Mouse (Mus musculus) mature B cell (primary cell): ENCODE data around the gene Rasl12.

Experiments used
- in situ Hi-C: fragments of 300-500 bp; cut with MboI; formaldehyde crosslinking; loops from 2 replicates; pipeline ENCODE4 v1.14.3; 2019

The Rasl12 gene

DNA sequence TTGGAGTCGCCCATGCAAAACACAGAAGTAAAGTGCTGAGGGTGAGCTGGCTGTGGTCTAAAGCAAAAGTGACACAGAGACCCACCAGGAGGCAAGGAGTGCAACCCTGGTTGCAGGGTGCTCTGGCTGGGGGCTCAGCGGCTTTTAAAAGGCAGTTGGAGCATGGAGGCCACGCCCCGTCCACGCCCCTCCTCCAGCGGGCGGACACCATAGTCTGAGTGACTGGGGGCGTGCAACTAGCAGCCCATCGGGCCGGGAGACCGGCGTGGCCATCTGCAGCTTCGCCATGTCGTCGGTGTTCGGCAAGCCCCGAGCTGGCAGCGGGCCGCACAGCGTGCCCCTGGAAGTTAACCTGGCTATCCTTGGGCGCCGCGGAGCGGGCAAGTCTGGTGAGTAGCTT lies at the start of gene Rasl12:
Rasl12 (plus strand) TSS at position 228 of the 400 bp plus-strand sequence.
- in situ Hi-C loops: no loop called here

- in situ Hi-C loops: no loop called here
Observed at GRCm38 (mm10) chr9:65353251-65353650, 45.1 kb upstream of the Rasl12 start.

DNA sequence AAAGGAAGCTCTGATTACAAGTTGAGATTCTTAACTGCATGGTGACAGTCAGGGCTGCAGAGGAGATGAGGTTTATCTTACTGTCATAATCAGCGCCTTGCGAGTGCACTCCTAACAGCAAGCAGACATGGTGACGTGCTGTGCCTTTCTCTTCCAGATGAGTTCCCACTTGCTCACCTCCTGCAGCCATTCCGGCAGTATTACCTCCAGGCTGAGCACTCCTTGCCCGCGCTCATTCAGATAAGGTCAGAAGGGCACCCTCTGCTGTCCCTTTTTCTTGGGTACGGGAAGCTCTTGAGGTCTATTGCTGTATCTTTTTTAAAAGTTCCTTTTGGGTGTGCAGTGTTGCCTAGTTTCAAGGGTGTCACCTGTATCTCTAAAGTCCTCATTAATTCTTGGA lies 41.7 kb upstream of the Rasl12 start:
- in situ Hi-C loops: no loop called here

DNA sequence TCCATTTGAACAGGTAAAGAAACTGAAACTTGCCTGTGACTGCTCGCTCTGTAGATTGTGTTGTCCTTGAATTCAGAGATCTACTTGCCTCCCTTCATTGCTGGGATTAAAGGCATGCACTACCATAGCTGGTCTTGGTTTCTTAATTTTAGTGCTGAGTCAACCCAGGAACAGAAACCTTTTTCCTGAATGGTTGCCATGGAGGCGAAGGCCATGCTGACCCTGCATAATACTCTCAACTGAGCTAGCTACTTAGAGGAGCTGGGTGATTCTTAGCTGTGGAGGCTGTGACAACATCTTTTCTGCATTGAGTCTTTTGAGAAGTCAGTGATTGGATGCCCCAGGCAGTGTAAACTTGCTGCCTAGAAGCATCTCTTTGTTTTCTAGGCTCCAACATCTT lies 41.3 kb upstream of the Rasl12 start:
- in situ Hi-C loops: no loop called here

GRCm38 (mm10) chr9:65358956-65359480 lies 39.3 kb upstream of the Rasl12 start:
- in situ Hi-C loops: no loop called here

DNA sequence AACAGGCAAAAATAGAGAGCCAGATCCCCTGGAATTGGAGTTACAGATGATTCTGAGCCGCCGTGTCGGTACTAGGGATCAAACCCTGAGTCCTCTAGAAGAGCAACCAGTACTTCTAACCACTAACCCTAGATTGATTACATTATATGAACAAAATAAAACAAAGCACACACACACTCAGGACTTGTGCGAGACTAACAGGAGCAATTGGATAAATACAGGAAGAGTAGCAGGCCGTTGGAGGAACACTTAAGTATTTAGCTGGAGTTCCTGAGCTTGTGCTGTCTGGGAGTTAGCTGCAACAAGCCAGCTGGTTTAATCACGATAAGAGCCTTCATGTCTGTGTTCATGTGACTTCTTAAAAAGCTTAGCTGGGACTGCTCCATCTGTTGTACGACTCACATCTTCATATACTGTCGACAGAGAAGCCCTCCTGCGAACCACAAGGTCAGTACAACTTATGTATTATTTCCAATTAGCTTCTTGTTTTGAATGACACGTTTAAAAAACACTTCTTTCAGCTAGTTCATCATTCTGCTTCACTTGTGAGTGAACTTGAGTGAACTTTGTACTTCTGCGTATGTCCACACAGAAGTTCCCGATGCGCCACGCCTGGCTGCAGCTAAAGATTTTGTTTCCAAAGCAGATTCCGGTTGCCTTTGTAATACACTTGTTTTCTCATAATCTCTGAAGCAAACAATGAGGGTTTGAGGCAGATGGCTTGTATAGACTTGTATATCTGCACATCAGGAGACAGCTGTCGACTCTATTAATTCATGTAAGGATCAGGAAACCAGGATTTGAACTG lies 37.5 kb upstream of the Rasl12 start, which contains the start of gene Ubap1l:
Ubap1l (plus strand) TSS at position 401 of the 808 bp plus-strand sequence.
- in situ Hi-C loops: no loop called here

DNA sequence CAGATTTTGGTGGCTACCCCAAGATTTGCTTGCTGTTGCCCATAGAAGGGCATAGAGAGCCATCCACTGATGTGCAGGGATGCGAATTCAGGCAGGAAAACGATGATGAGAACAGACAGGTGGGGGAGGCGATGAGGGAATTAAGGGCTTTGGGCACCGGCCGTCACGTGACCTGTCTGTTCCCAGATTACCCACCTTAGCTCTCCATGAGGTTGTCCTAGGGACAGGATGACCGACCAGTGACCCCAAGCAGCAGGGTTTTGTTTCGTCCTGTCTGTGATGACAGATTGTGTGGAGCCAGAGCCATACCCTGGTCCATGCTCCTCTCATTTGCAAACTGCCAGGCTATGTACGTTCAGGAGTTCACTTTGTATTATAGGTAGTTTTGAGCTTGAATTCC lies 34.6 kb upstream of the Rasl12 start:
- in situ Hi-C loops: no loop called here

GRCm38 (mm10) chr9:65365721-65366120 lies 32.6 kb upstream of the Rasl12 start:
- in situ Hi-C loops: no loop called here

- in situ Hi-C loops: no loop called here
Observed at GRCm38 (mm10) chr9:65371756-65372155, 26.6 kb upstream of the Rasl12 start.

DNA sequence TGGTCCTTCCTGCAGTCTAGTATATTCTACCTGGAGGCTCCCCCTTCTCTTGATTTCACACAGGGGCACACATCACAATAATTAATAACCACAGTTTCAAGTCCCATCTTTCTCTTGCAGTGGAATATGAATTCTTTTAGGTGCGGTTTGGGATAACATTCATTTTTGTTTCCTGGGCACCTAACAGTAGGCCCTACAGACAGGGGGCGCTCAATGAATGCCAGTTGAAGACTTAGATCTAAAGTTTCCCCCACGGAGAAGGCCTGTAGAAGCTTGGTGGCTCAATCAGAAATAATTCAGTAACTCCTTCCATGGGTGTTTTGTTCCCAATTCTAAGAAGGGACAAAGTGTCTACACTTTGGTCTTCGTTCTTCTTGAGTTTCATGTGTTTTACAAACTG lies 25.9 kb upstream of the Rasl12 start:
- in situ Hi-C loops: no loop called here

GRCm38 (mm10) chr9:65374468-65375162 lies 23.7 kb upstream of the Rasl12 start:
- in situ Hi-C loops: no loop called here

DNA sequence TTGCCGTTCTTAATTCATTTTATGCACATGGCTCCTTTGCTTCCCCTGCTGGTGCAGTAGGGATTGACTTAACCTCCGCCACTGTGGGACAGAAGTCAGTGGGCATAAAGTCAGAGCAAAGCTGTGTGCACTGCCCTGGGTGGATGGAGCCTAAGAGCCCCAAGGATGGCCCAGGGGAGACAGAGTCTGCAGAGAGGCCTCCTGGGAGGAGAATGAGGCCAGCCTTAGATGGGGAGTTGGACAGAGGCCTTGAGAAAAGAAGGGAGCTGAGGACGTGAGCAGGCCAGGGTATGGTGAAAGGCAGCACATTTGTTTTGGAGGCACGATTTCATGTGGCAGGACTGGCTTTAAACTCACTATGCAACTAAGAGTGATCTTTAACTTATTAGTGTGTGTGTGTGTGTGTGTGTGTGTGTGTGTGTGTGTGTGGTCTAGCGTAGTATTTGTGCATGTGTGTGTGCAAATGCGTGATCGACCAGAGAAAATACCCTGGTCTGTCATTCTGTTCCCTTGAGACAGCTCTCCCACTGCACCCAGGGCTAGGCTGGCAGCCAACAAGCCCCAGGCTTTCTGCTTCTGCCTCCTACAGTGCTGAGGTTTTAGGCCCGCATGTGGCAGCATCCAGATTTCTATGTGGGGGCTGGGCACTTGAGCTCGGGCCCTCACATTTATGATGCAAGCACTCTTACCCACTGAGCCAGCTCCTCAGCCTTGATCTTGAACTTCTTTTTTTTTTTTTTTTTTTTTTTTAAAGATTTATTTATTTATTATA lies 23.0 kb upstream of the Rasl12 start:
- in situ Hi-C loops: no loop called here

DNA sequence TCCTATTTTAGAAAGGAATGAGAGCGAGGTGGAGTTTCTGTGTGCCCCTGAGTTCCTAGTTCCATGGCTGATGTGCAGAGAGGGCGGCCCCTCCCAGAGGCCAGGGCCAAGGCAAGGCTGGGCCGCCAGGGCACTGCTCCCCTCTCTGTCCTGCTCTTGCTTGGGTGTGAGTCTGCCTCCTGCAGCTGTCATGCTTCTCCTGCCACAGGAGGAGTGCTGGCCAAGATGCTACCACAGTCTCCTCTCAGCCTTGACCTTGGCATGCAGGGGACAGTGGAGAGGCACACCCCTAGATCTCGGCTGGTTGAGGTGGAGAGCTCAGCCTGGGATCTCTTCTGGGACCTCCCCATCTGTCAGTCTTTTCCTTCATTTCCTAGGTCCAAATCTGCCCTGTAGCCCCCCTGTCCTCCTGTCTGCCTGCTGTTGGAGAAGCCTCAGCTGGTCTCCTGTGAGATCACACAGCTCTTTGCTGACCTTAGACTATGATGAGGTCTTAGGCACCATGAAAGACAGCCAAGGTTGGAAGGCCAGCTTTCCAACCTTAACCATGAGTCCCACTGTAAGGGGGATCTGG lies 17.2 kb upstream of the Rasl12 start:
- in situ Hi-C loops: no loop called here

DNA sequence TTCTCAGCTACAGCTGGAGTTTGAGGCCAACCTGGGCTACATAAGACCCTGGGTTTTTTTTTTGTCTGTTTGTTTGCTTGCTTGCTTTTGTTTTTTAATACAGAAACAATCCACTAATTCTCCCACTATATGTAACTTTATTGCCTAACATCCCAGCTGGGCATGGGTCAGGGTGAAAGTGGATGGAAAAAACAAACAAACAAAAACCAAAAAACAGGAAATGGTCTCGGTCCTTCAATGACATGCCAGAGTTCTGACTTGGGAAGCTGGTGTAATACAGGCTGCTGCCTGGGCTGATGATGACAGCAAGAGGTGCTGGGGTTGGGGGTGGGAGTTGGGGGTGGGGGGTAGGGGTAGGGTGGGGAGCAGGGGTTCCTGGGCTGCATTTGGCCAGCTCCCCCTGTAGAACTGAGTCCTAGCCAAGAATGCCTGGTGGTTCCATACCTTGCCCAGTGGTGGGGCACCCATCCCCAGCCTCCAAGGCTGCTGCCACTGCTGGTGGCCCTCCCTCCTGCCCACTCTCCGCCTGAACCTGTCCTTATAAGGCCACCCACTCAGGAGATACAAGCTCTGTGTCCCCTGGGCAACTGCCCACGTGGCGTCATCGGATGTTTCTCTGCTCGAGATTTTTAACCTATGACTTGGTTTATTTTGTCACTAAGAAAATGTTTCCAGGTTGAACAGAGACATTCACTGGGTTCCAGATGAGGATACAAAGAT lies 16.1 kb upstream of the Rasl12 start:
- in situ Hi-C loops: no loop called here

GRCm38 (mm10) chr9:65382751-65383097 lies 15.6 kb upstream of the Rasl12 start:
- in situ Hi-C loops: no loop called here

DNA sequence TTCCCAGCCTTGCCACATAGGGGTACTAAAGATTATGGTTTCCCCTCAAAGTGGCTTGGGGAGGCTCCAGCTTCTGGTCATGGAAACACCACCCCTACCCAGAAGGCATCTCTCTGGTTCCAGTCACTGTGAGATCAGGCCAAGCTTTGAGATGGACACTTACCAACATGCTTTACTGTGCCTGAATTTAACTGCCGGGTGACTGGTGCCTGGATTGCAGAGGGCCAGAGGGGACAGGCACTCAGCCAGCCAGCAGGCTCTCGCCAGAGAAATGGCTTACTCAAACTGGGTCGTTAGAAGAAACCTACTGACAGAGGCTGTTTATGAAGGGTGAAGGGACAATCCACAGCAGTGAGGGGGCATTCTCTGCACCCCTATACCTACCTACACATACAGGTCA lies 14.0 kb upstream of the Rasl12 start:
- in situ Hi-C loops: no loop called here

GRCm38 (mm10) chr9:65386373-65387140 lies 11.7 kb upstream of the Rasl12 start:
- in situ Hi-C loops: no loop called here

- in situ Hi-C loops: no loop called here
Observed at GRCm38 (mm10) chr9:65390752-65391612, 7.3 kb upstream of the Rasl12 start.

DNA sequence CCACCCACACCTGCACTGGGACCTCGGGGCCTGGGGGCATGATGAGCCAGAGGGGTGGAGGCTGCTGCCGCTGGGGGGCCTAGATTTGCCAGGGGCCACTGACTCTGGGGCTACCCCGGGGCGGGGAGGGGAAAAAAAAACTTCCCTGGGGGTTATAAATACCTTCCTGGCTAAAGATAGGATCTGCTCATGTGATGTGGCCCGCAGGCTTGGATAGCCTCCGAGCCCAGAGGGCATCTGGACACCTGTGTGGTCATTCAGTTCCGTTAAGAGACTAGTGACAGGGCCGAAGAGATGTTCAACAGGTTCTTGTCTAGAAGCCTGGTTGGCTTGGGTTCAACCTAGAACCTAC lies 6.7 kb upstream of the Rasl12 start, which contains the start of gene Kbtbd13:
Kbtbd13 (minus strand) TSS at position 40 of the 352 bp plus-strand sequence.
- in situ Hi-C loops: no loop called here
